Mouse (Mus musculus): Measurements from ENCODE around the gene Cldnd1. TPM values are rescaled to one million over a fixed set of nuclear protein-coding genes. Genes with fewer than 3 reads are reported as not detected.

Cldnd1 gene
- total RNA-seq, 2 experiments from 2014 or later, result 67.0 to 92.3 TPM

DNA sequence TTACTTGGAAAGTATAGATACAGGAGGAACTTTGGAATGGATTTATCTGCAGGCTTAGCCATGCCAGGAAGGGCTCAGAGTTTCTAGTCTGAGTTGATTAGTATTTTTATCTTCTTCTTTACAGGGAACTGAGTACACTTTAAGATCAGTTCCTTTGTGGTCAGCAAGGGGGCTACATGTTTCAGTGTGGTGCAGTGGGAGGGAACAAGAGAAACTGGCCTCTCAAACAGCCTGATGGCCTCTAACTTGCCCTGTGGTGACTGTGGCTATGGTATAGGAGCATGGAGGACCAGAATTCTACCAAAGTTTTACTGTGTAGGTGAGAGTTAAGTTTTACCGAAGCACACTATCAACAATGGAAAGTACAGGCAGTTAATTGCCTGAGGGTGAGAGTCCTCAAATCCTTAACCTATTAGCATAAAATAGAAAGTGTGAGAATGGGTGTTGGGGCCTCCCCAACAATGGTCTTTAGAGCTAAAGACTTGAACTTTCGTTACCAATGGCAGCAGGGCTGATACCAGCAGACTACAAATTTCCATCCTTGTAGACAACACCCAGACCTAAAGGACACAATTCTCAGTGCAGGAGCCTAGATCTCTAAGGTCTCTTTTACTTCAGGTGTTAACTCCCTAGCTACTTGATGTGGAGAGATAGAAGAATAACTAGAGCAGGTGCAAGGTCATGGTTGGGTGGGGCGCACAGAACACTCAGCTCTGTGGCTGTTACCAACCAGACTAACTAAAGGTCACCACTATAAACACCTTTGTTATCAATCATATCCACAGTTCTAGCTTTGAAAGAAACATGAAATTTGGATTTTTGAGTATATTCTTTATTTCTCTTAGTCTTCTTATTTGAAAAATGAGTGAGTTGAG lies 18.9 kb upstream of the Cldnd1 start:
- DNase-seq, result no peak

DNA sequence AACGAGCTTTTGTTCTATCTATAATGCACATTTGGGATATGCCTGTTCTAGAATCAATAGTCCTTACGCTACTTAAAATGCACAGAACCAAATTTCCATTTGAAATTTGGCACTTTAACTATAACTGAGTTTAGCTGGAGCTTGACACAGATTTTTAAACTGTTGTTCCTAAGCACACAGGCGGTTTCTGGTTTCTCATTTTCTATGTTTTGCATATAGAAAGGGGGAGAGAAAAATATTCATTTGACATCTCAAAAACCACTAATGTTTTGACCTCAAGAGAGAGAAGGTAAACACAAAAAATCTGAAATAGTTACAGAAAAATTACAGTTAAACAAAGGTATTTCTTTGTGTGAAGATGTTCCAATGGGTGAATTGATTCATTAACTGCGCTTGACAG lies 18.2 kb upstream of the Cldnd1 start:
- no peak for DNase-seq

DNA sequence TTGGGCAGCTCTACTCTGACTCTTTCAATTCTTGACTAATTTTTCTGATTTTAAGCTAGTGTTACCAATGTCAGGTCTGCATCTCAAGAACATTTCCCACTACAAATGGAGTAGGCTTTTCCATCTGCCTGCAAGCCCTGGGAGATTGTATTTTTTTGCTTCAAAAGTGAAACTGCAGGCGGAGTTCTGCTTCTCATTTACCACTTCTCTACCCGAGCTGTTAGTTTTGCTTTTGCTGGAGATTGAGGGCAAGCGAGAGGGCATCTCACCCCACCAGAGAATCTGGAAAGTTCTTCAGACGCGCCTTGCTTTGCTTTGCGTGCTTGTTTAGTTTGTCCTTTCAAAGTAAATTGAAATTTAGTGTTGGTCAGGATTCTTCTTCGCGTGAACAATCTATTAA lies 15.5 kb upstream of the Cldnd1 start:
- DNase-seq, result no peak

- no peak for DNase-seq
These were observed 14.6 kb upstream of the Cldnd1 start for GRCm38 (mm10) chr16:58713128-58713527.

DNA sequence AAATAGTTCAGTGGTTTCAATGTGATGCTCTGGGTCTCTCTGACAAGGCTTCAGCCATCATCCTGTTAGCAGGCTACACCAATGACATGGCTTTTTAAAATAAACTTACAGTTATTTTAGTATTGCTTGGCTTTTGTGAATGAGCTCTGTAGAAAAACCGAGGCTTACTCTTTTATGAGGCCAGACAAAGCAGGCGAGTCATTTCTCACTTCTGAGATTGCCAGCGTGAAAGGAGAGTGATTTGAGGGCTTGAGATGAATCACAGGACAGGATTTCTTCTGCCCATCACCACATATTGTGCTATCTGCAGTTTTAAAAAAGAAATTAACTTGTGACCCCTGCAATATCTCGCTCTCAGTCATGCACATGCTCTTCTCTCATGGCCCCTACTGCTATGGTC lies 12.7 kb upstream of the Cldnd1 start:
- no peak for DNase-seq

GRCm38 (mm10) chr16:58718666-58719120 lies 9.0 kb upstream of the Cldnd1 start, which contains the start of gene Gpr15:
Gpr15 (minus strand) TSS chr16:58719070.
- no peak for DNase-seq

DNA sequence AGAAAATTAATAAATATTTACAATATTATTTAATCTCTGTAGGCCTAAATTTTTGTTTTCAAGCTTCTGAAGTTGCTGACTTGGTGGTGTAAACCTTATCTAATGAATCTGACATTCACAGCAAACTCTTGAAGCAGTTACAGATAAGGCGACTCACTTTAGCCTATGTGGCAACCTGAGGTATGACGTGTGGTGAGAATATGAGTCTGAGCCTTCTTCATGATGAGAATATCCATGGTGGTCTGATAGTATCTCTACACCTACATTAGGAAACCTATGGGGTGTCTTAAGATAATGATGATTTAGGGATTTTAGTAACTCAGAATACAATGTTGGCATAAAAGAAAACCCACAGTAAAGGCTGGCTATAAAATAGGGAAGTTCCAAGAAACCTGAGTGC lies 5.4 kb upstream of the Cldnd1 start:
- no peak for DNase-seq

DNA sequence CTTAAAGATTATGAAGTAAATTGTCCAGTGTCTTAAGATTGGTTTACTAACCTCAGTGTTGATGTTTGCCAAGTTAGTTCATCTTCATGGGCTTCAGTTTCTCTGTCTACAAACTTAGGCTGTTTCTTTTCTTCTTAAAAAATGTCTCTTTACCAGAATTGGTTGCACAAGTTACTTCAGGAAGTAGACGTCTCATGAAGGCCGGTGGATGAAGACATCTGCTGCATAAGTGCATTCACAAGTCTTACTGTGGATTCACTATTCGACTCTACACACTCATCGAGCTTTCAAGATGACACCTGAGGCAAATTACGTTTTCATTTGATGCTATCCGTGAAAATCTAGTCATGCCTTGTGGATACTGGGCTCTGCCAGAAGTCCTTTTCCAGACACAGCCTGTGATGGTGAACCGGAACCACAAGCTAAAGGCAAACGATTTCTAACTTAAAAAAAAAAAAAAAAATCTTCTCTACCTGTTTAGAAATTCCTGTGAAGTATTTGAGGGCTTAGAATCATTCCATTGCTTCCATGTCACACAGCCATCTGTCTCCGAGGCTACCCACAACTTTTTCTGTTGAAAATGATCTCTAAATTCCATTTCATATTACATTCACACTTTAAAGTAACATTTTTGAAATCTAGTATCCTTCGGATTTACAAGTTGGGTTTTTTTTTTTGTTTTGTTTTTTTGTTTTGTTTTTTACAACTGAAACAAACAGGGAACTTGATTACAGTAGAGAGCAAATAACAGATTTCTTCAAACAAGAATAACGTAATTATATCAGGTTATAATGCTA lies 832 bp upstream of the Cldnd1 start:
- DNase-seq, result no peak

- peak; percentile 52 to 56 for DNase-seq
These were observed 514 bp downstream of the Cldnd1 start for GRCm38 (mm10) chr16:58728176-58728671.

DNA sequence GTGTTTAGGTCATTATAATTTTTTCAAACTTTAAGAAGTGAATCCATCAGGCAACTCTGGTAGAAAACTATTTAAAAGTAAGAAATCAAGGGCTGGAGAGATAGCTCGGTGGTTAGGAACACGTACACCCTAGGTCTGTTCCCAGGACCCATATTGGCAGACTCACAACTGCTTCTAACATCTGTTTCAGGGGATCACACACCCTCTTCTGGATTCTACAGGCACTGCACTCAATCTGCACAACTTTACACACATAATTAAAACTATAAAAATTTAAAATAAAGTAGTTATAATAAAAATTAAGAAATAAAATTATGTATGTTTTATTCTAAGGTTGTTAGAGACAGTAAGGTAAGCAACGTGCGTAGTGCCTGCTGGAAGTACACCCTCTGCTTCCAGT lies 10.5 kb downstream of the Cldnd1 start:
- no peak for DNase-seq

DNA sequence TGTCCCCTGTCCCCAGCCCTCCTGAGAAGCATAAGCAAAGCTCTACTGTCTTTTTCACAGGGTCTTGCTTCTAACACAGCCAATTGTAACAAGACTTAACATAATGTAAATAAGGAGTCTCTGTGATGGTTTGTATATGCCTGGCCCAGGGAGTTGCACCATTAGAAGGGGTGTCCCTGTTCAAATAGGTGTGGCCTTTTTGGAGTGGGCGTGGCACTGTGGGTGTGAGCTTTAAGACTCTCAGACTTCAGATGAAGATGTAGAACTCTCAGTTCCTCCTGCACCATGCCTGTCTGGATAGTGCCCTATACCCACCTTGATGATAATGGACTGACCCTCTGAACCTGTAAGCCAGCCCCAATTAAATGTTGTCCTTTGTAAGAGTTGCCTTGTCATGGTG lies 11.1 kb downstream of the Cldnd1 start:
- no peak for DNase-seq

DNA sequence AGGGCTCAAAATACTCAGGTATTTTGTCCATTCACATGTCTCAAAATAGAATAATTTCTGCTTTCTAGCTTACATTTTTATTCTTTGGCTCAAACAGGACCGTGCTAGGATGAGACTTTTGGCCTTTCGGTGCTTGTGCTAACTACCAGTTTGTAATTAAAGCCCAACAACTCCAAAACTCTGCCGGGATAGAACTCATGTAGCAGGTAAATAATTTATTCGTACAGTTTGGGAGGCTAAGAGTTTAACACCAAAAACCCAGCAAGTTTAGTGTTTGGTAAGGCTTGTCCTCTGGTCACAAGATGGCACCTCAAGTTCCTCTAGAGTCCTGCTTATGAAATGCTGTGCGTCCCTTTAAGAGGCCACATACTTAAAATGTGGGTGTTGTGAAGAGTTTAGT lies 13.0 kb downstream of the Cldnd1 start:
- no peak for DNase-seq

GRCm38 (mm10) chr16:58746715-58747114 lies 19.0 kb downstream of the Cldnd1 start:
- DNase-seq, result no peak

- no peak for DNase-seq
These were observed 23.6 kb downstream of the Cldnd1 start for GRCm38 (mm10) chr16:58751314-58751713.

DNA sequence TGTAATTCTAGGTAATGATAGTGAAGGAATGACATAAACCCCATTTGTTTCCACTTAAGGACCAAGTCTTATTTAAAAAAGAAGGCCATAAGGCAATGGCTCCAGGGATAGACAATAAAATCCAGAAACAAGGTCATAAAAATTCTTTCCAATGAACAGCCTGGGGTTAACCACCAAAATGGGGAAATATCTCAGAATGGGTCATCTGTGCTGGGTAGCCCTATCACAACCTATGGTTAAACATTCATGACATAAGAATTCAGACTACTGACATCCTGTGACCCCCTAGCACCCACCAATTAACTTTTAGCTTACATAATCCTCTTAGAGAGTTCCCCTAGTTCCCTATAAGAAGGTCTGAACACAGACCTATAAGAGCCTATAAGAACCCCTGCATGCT lies 28.5 kb downstream of the Cldnd1 start:
- no peak for DNase-seq

- DNase-seq, result no peak
These were observed 35.4 kb downstream of the Cldnd1 start, which contains the start of gene Olfr172 for GRCm38 (mm10) chr16:58763076-58763475. Olfr172 (minus strand) TSS chr16:58763176.

Small RNA genes lying within 50 kb of the gene (microRNA-seq; reads per million reads assigned to microRNA genes)
- gene Gm27564, result not detected

Other genes with a start within 250 kb of the Cldnd1 start
- 10 to 100 TPM; 30.3 to 38.5 TPM for gene St3gal6, start 203.7 kb upstream of the Cldnd1 start, total RNA-seq (2021)
- gene Gm813, start 110.9 kb upstream of the Cldnd1 start, total RNA-seq (2021), result not detected
- gene E330017A01Rik, start 89.2 kb upstream of the Cldnd1 start, total RNA-seq (2021), result not detected
- gene Cpox, start 57.6 kb upstream of the Cldnd1 start, total RNA-seq (2021), result 10 to 100 TPM; 17.0 to 18.9 TPM
- gene Gpr15, start 8.8 kb upstream of the Cldnd1 start, total RNA-seq (2021), result not detected
- gene Olfr172, start 35.3 kb downstream of the Cldnd1 start, total RNA-seq (2021), result not detected
- gene Olfr173, start 72.4 kb downstream of the Cldnd1 start, total RNA-seq (2021), result not detected
- gene Olfr175-ps1, start 98.9 kb downstream of the Cldnd1 start, total RNA-seq (2021), result not detected
- not detected for gene Olfr177, start 146.9 kb downstream of the Cldnd1 start, total RNA-seq (2021)
- not detected for gene Olfr178, start 164.2 kb downstream of the Cldnd1 start, total RNA-seq (2021)
- not detected for gene Olfr181, start 200.8 kb downstream of the Cldnd1 start, total RNA-seq (2021)
- not detected for gene Olfr180, start 201.5 kb downstream of the Cldnd1 start, total RNA-seq (2021)